Mouse (Mus musculus): ENCODE data around the gene Nav2. TPM values are rescaled to one million over a fixed set of nuclear protein-coding genes. Genes with fewer than 3 reads are reported as not detected.
A peak's percentile ranks its signal among the peaks of the same experiment; 100 is the strongest.

Nav2 gene
- total and polyA plus RNA-seq, 3 experiments: under 0.01 TPM; not detected in 2

DNA sequence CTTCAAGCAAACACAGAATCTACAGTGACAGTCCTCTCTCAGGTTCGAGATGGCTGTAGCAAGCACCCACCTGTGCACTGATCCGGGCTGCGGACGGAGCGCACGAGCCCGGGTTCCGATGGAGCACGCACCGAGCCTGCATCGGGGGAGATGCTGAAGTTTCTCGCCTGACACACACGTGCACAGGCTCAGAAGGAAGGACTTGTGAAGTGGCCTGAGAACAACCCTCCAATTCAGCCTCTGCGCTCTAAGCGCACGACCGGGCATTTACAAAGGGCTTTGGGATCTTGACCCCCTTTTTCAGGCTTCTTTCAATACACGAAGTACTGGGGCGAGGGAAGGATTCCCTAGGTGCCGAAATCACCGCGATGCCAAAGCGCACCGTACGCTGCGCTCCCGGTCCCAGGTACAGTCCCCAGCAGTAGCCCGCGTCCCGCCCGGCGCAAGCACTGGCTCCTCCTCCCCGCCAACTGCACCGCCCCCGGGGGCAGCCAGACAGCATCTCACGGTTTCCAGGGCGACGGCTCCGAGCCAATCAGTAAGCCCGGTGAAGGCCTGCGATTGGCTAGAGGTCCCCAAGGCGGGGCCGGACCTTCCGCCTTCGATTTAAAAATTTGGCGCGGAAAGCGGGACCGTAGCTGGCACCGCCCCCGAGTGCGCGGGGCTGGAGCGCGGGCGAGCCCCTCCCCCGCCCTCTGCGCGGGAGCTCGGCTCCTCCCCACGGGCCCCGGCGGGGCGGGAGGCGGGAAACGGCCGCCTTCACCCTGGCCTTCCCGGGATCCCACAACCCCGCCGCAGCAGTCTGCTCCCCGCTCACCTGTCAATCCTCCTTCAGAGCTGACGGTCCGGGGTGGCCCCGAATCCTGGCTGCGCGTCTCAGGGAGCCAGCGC lies 27.7 kb upstream of the Nav2 start:
- Histone ChIP-seq H3K79me2 (replicated peaks; ENCODE audit: control insufficient read depth, extremely low read depth, insufficient read depth, poor library complexity, severe bottlenecking) (no peaks in the 10 kb centered on the region; the same call in 1 of the 2 replicates), H3K36me3 (replicated peaks in 1 of 2; ENCODE audit: control insufficient read depth in 1 of 2, insufficient read depth in 1 of 2, low read length in 1 of 2) (peaks cover 11 to 23% of the 10 kb centered on the region in 2 experiments), H3K27ac (ENCODE audit: insufficient read depth, low read depth) (peak overlapping the region; percentile 29; the same call in 1 of the 2 replicates), H3K9ac (ENCODE audit: insufficient read depth, low read depth) (peak overlapping the region; percentile 95), H3K9me3 (replicated peaks; ENCODE audit: low read length) (no peaks in the 10 kb centered on the region), H3K27me3 (replicated peaks) (peaks cover 40% of the 10 kb centered on the region), H3K4me1 (ENCODE audit: control insufficient read depth in 1 of 2, insufficient read depth in 2 of 2) (peaks cover 4 to 13% of the 10 kb centered on the region in 2 experiments; a peak in 3 of 4 replicates), H3K4me3 (replicated peaks in 1 of 3; ENCODE audit: low read depth in 2 of 3, low read length in 2 of 3, poor library complexity in 1 of 3) (peak overlapping the region; percentile 66 to 87 (median 70)), H3K4me2 (ENCODE audit: insufficient read depth, low read depth, poor library complexity, severe bottlenecking) (peak overlapping the region; percentile 86)
- in situ Hi-C loops (cut with MboI; ENCODE audit: low pct_ligation_motif_present, low pct_unique_long_range_greater_than_20kb, low sequenced_read_pairs) (no loop called here), dilution Hi-C loops (cut with MboI; ENCODE audit: extremely low pct_ligation_motif_present, extremely low pct_unique_long_range_greater_than_20kb, low sequenced_read_pairs) (no loop called here)
- peak; percentile 88 for TF ChIP-seq SIN3A (IDR thresholded peaks at IDR 0.05; ENCODE audit: low read length)
- TF ChIP-seq RAD21 (IDR thresholded peaks at IDR 0.05; ENCODE audit: low read depth, low read length): no peak
- TF ChIP-seq ZMIZ1 (IDR thresholded peaks at IDR 0.05; ENCODE audit: low read depth, low read length): peak; percentile 63
- 0 out of 2 replicates have a peak, but pooled peaks have one; percentile 25 for TF ChIP-seq MEF2A (IDR thresholded peaks at IDR 0.05; ENCODE audit: borderline replicate concordance, low read depth, low read length)
- no peak for TF ChIP-seq POLR2AphosphoS2 (IDR thresholded peaks at IDR 0.05; ENCODE audit: low read depth, low read length)
- peak; percentile 88 for TF ChIP-seq MXI1 (IDR thresholded peaks at IDR 0.05; ENCODE audit: low read depth, low read length)
- TF ChIP-seq CHD1 (IDR thresholded peaks at IDR 0.05; ENCODE audit: low read depth, low read length): no peak; the same call in 1 of the 2 replicates
- TF ChIP-seq USF1 (IDR thresholded peaks at IDR 0.05; ENCODE audit: low read depth, low read length): no peak
- TF ChIP-seq TCF12 (IDR thresholded peaks at IDR 0.05; ENCODE audit: low read depth, low read length): no peak; the same call in 1 of the 2 replicates
- TF ChIP-seq ZC3H11A (IDR thresholded peaks at IDR 0.05; ENCODE audit: low read depth, low read length): no peak
- TF ChIP-seq JUN (IDR thresholded peaks at IDR 0.05; ENCODE audit: insufficient read depth, low read depth, low read length): no peak
- no peak for TF ChIP-seq ETS1 (conservative IDR thresholded peaks at IDR 0.05; ENCODE audit: low read depth, low read length)
- TF ChIP-seq POLR2A (IDR thresholded peaks at IDR 0.05; ENCODE audit: low read depth, low read length): peak; percentile 74
- TF ChIP-seq ZKSCAN1 (IDR thresholded peaks at IDR 0.05; ENCODE audit: borderline replicate concordance, low read depth, low read length): no peak
- peak; percentile 70 for TF ChIP-seq MAZ (IDR thresholded peaks at IDR 0.05; ENCODE audit: low read depth, low read length)
- TF ChIP-seq MAFK (IDR thresholded peaks at IDR 0.05; ENCODE audit: insufficient replicate concordance, low read length): no peak
- no peak for TF ChIP-seq PAX5 (IDR thresholded peaks at IDR 0.05; ENCODE audit: low read length)
- TF ChIP-seq TBP (conservative IDR thresholded peaks at IDR 0.05; ENCODE audit: low read depth, low read length): 0 out of 2 replicates have a peak, but pooled peaks have one; percentile 46
- TF ChIP-seq E2F4 (IDR thresholded peaks at IDR 0.05; ENCODE audit: insufficient replicate concordance, low read depth, low read length): peak; percentile 85; the same call in 1 of the 2 replicates
- TF ChIP-seq MYC (IDR thresholded peaks at IDR 0.05; ENCODE audit: low read depth, low read length): peak; percentile 68
- peak; percentile 31; the same call in 1 of the 2 replicates for TF ChIP-seq IRF4 (IDR thresholded peaks at IDR 0.05; ENCODE audit: low read depth, low read length)
- TF ChIP-seq KAT2A (IDR thresholded peaks at IDR 0.05; ENCODE audit: insufficient replicate concordance, low read length): 0 out of 2 replicates have a peak, but pooled peaks have one; percentile 56
- TF ChIP-seq SMC3 (IDR thresholded peaks at IDR 0.05; ENCODE audit: low read depth, low read length): no peak
- TF ChIP-seq USF2 (conservative IDR thresholded peaks at IDR 0.05; ENCODE audit: low read depth, low read length): no peak
- TF ChIP-seq CHD2 (IDR thresholded peaks at IDR 0.05; ENCODE audit: low read length): peak; percentile 63; the same call in 1 of the 2 replicates
- TF ChIP-seq GABPA (IDR thresholded peaks at IDR 0.05; ENCODE audit: insufficient replicate concordance, low read depth, low read length): no peak
- peak; percentile 84 for TF ChIP-seq ELF1 (IDR thresholded peaks at IDR 0.05; ENCODE audit: low read depth, low read length)
- TF ChIP-seq NRF1 (IDR thresholded peaks at IDR 0.05; ENCODE audit: low read depth, low read length): peak; percentile 58
- peak; percentile 97 for TF ChIP-seq BHLHE40 (IDR thresholded peaks at IDR 0.05; ENCODE audit: low read depth, low read length)
- TF ChIP-seq EP300 (IDR thresholded peaks at IDR 0.05; ENCODE audit: low read length): no peak
- TF ChIP-seq HCFC1 (IDR thresholded peaks at IDR 0.05; ENCODE audit: low read depth, low read length): peak; percentile 25
- TF ChIP-seq JUND (conservative IDR thresholded peaks at IDR 0.05; ENCODE audit: low read depth, low read length): no peak
- no peak for TF ChIP-seq CTCF (conservative IDR thresholded peaks at IDR 0.05 in 1 of 2, IDR thresholded peaks at IDR 0.05 in 1 of 2; ENCODE audit: low read depth in 2 of 2, low read length in 2 of 2)
- TF ChIP-seq RCOR1 (conservative IDR thresholded peaks at IDR 0.05; ENCODE audit: low read depth, low read length): 0 out of 2 replicates have a peak, but pooled peaks have one; percentile 8
- TF ChIP-seq UBTF (IDR thresholded peaks at IDR 0.05; ENCODE audit: low read depth, low read length): no peak
- no peak for TF ChIP-seq ZNF384 (IDR thresholded peaks at IDR 0.05; ENCODE audit: low read depth, low read length)
- TF ChIP-seq NELFE (IDR thresholded peaks at IDR 0.05; ENCODE audit: low read depth, low read length): peak; percentile 41
- TF ChIP-seq MAX (IDR thresholded peaks at IDR 0.05; ENCODE audit: low read length): peak; percentile 67
- peak; percentile 98 for DNase-seq (ENCODE audit: extremely low read depth)
